ENCODE assay signal across 26 mouse cellular contexts in the genomic region with DNA sequence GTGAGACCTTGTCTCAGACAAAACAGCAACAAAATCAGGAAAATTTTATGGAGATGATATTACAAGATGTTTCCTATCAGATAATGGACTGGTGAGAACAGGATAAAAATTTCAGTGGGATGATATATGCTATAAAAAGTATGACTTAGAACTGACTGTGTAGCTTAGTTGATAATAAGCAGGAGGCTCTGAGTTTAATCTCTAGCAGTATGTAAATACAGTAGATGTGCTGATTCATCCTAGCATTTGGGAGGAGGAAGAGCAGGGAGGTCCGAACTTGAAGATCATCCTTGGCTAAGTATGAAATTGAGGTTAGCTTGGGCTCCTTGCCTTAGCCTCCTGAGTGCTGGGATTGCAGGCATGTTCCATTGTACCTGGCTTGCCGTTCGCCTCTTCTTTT. TPM values are rescaled to one million over a fixed set of nuclear protein-coding genes. Genes with fewer than 3 reads are reported as not detected.
DNase-seq lines count a peak whose midpoint lies in the region; ATAC-seq and TF ChIP-seq lines count a peak whose summit lies in the region.
"Had no signal": no experiment of that assay in that cellular context is flagged by ENCODE, and none has a peak within 500 bp of the region (broad histone marks: within the 10 kb centered on the region; RNA-seq: fewer than 3 reads in every experiment).

No protein-coding gene starts in this region.

- no peaks in the 10 kb centered on the region; a peak in 2 of 4 replicates for H3K4me1 ChIP-seq in MEL (ENCODE audit: control insufficient read depth in 1 of 2, insufficient read depth in 2 of 2, low read length in 2 of 2)
- peaks cover 3% of the 10 kb centered on the region; the same call in 1 of the 2 replicates for H3K4me1 ChIP-seq in liver, embryonic 11.5 days (replicated peaks; ENCODE audit: control insufficient read depth, insufficient read depth, low read length)
- H3K4me1 ChIP-seq in liver, postnatal 0 days (ENCODE audit: insufficient read depth), result no peaks in the 10 kb centered on the region; the same call in 1 of the 2 replicates
- no peaks in the 10 kb centered on the region for H3K4me1 ChIP-seq in thymus, adult 2 months (replicated peaks; ENCODE audit: control insufficient read depth, insufficient read depth, low read length)
- H3K4me1 ChIP-seq in hindbrain, embryonic 11.5 days (replicated peaks; ENCODE audit: control insufficient read depth, insufficient read depth, low read length), result no peaks in the 10 kb centered on the region

- no peak overlapping the region for H3K9ac ChIP-seq in MEL (ENCODE audit: control insufficient read depth, low read depth, low read length, poor library complexity, severe bottlenecking)
- no peak overlapping the region for H3K9ac ChIP-seq in liver, embryonic 11.5 days (ENCODE audit: low read depth, low read length)
- no peak overlapping the region for H3K9ac ChIP-seq in liver, postnatal 0 days (replicated peaks)
- no peak overlapping the region for H3K9ac ChIP-seq in hindbrain, embryonic 11.5 days (ENCODE audit: low read depth, low read length)
- H3K9ac ChIP-seq: embryonic facial prominence, embryonic 13.5 days; forebrain, postnatal 0 days; kidney, embryonic 15.5 days; lung, embryonic 15.5 days; midbrain, embryonic 13.5 days had no signal

- no peak overlapping the region for H3K4me3 ChIP-seq in MEL (ENCODE audit: control insufficient read depth in 1 of 2, insufficient read depth in 1 of 2, low read depth in 2 of 2, low read length in 2 of 2)
- no peak overlapping the region for H3K4me3 ChIP-seq in liver, embryonic 11.5 days (ENCODE audit: low read depth, low read length)
- H3K4me3 ChIP-seq in liver, postnatal 0 days (ENCODE audit: low read depth, low read length), result peak overlapping the region; percentile 80
- H3K4me3 ChIP-seq in thymus, adult 2 months (ENCODE audit: control insufficient read depth, insufficient read depth, low read length), result no peak overlapping the region
- no peak overlapping the region for H3K4me3 ChIP-seq in hindbrain, embryonic 11.5 days (ENCODE audit: low read depth, low read length)
- H3K4me3 ChIP-seq: embryonic facial prominence, embryonic 13.5 days; hindbrain, embryonic 10.5 days; kidney, embryonic 15.5 days; left cerebral cortex, adult 2 months; lung, embryonic 15.5 days; midbrain, embryonic 13.5 days had no signal

- TF ChIP-seq POLR2A in MEL (IDR thresholded peaks at IDR 0.05; ENCODE audit: control insufficient read depth in 1 of 2, insufficient read depth in 1 of 2, low read depth in 1 of 2, low read length in 2 of 2, poor library complexity in 1 of 2), result no peak
- TF ChIP-seq POLR2A in thymus, adult 2 months (IDR thresholded peaks at IDR 0.05; ENCODE audit: control insufficient read depth, extremely low read depth, insufficient read depth, low read length, poor library complexity), result no peak

- 87% methylated on average over 3 of the region's 3 CpGs for WGBS in liver, embryonic 11.5 days
- WGBS in liver, postnatal 0 days (ENCODE audit: insufficient replicate concordance), result 83% methylated on average over 3 of the region's 3 CpGs
- 90% methylated on average over 3 of the region's 3 CpGs for WGBS in thymus, adult 2 months
- WGBS in hindbrain, embryonic 11.5 days, result 94% methylated on average over 3 of the region's 3 CpGs

- no peak for TF ChIP-seq CTCF in MEL (IDR thresholded peaks at IDR 0.05 in 2 of 3, conservative IDR thresholded peaks at IDR 0.05 in 1 of 3; ENCODE audit: control insufficient read depth in 1 of 3, insufficient read depth in 1 of 3, low read depth in 2 of 3, low read length in 3 of 3, poor library complexity in 1 of 3, severe bottlenecking in 1 of 3)
- TF ChIP-seq CTCF in liver, postnatal 0 days (IDR thresholded peaks at IDR 0.05; ENCODE audit: low read depth), result no peak
- TF ChIP-seq CTCF in thymus, adult 2 months (IDR thresholded peaks at IDR 0.05; ENCODE audit: borderline replicate concordance, control insufficient read depth, extremely low read depth, insufficient read depth, low read length, poor library complexity), result no peak

- 0 out of 2 replicates have a peak, but pooled peaks have one; percentile 24 for ATAC-seq in liver, embryonic 11.5 days (replicated peaks; ENCODE audit: low FRiP score)
- ATAC-seq in liver, postnatal 0 days, result no peak
- no peak for ATAC-seq in hindbrain, embryonic 11.5 days (ENCODE audit: low FRiP score)
- ATAC-seq: CD4-positive, CD25-positive, alpha-beta regulatory T cell, adult 4 months; forebrain, postnatal 0 days; hindbrain, postnatal 0 days; intestine, embryonic 16.5 days; midbrain, embryonic 13.5 days had no signal

- DNase-seq in MEL (ENCODE audit: low read depth, low spot score), result peak; percentile 57
- DNase-seq in c-Kit-negative CD71-positive TER-119-positive erythroid progenitor cells, embryonic 14.5 days (ENCODE audit: low read depth, low spot score), result peak; percentile 66
- DNase-seq in liver, embryonic 11.5 days (ENCODE audit: low spot score), result no peak
- no peak for DNase-seq in liver, postnatal 0 days
- DNase-seq in thymus, adult 2 months, result no peak
- no peak for DNase-seq in hindbrain, embryonic 11.5 days (ENCODE audit: low spot score)
- DNase-seq in heart, adult 18-20 months, result no peak
- DNase-seq: cerebellum, adult 2 months; cerebellum, postnatal 25 days; embryo, embryonic 11 days; forebrain, postnatal 0 days; gastrocnemius, postnatal 36 days; heart, postnatal 10 days; thymus, adult 18-20 months; thymus, postnatal 4 days had no signal

- TF ChIP-seq RAD21 in MEL (IDR thresholded peaks at IDR 0.05; ENCODE audit: low read depth, low read length), result no peak

- peaks cover 6% of the 10 kb centered on the region for H3K79me2 ChIP-seq in MEL (ENCODE audit: control insufficient read depth, insufficient read depth, low read length, poor library complexity)

- H3K36me3 ChIP-seq in MEL (ENCODE audit: control insufficient read depth in 1 of 2, insufficient read depth in 2 of 2, low read length in 2 of 2), result peaks cover 2 to 15% of the 10 kb centered on the region in 2 experiments; a peak in 3 of 4 replicates
- peaks cover 14% of the 10 kb centered on the region; the same call in 1 of the 2 replicates for H3K36me3 ChIP-seq in liver, embryonic 11.5 days (ENCODE audit: control insufficient read depth, insufficient read depth, low read length)
- peaks cover 34% of the 10 kb centered on the region for H3K36me3 ChIP-seq in liver, postnatal 0 days (replicated peaks; ENCODE audit: insufficient read depth, low read length)
- peaks cover 33% of the 10 kb centered on the region for H3K36me3 ChIP-seq in thymus, adult 2 months (ENCODE audit: control insufficient read depth, insufficient read depth, low read length)
- H3K36me3 ChIP-seq in hindbrain, embryonic 11.5 days (ENCODE audit: control insufficient read depth, insufficient read depth, low read length), result no peaks in the 10 kb centered on the region

- TF ChIP-seq EP300 in MEL (IDR thresholded peaks at IDR 0.05; ENCODE audit: low read depth in 1 of 2, low read length in 2 of 2), result peak; percentile 26 to 37; a peak in 2 of 4 replicates
- no peak for TF ChIP-seq EP300 in liver, postnatal 0 days (IDR thresholded peaks at IDR 0.05; ENCODE audit: low read depth)

- H3K27me3 ChIP-seq in MEL (ENCODE audit: control insufficient read depth in 1 of 2, insufficient read depth in 2 of 2, low read length in 2 of 2), result no peaks in the 10 kb centered on the region
- H3K27me3 ChIP-seq in liver, embryonic 11.5 days (replicated peaks; ENCODE audit: control insufficient read depth, insufficient read depth, low read length), result no peaks in the 10 kb centered on the region
- H3K27me3 ChIP-seq in liver, postnatal 0 days (ENCODE audit: insufficient read depth, low read length), result no peaks in the 10 kb centered on the region
- no peaks in the 10 kb centered on the region for H3K27me3 ChIP-seq in thymus, adult 2 months (ENCODE audit: control insufficient read depth, insufficient read depth, low read length)
- no peaks in the 10 kb centered on the region for H3K27me3 ChIP-seq in hindbrain, embryonic 11.5 days (ENCODE audit: control insufficient read depth, insufficient read depth, low read length)
- H3K27me3 ChIP-seq: embryonic facial prominence, embryonic 13.5 days; kidney, embryonic 15.5 days; lung, embryonic 15.5 days had no signal

- no peak overlapping the region; the same call in 1 of the 2 replicates for H3K27ac ChIP-seq in MEL (ENCODE audit: control insufficient read depth, low read depth, low read length)
- no peak overlapping the region for H3K27ac ChIP-seq in liver, embryonic 11.5 days (ENCODE audit: low read depth, low read length)
- peak overlapping the region; percentile 74 for H3K27ac ChIP-seq in liver, postnatal 0 days (ENCODE audit: low read depth)
- H3K27ac ChIP-seq in thymus, adult 2 months (ENCODE audit: control insufficient read depth, insufficient read depth, low read length), result no peak overlapping the region
- no peak overlapping the region for H3K27ac ChIP-seq in hindbrain, embryonic 11.5 days (ENCODE audit: low read depth, low read length)
- H3K27ac ChIP-seq: embryonic facial prominence, embryonic 13.5 days; hindbrain, embryonic 10.5 days; hindbrain, postnatal 0 days; kidney, embryonic 15.5 days; left cerebral cortex, adult 2 months; lung, embryonic 15.5 days; macrophage; midbrain, embryonic 13.5 days had no signal

- H3K9me3 ChIP-seq in MEL (replicated peaks; ENCODE audit: insufficient read depth, low read length), result no peaks in the 10 kb centered on the region
- H3K9me3 ChIP-seq in liver, embryonic 11.5 days (ENCODE audit: control insufficient read depth, low read length), result no peaks in the 10 kb centered on the region
- H3K9me3 ChIP-seq in liver, postnatal 0 days (ENCODE audit: low read length), result no peaks in the 10 kb centered on the region
- H3K9me3 ChIP-seq in hindbrain, embryonic 11.5 days (ENCODE audit: control insufficient read depth, low read length), result no peaks in the 10 kb centered on the region
- H3K9me3 ChIP-seq: embryonic facial prominence, embryonic 13.5 days; hindbrain, embryonic 10.5 days; kidney, embryonic 15.5 days; lung, embryonic 15.5 days; midbrain, embryonic 13.5 days had no signal

- H3K4me2 ChIP-seq in liver, embryonic 11.5 days, result peak overlapping the region; percentile 13; the same call in 1 of the 2 replicates
- H3K4me2 ChIP-seq in liver, postnatal 0 days (ENCODE audit: low read depth, low read length), result peak overlapping the region; percentile 72
- no peak overlapping the region for H3K4me2 ChIP-seq in hindbrain, embryonic 11.5 days (replicated peaks; ENCODE audit: low read depth, low read length)
- H3K4me2 ChIP-seq: embryonic facial prominence, embryonic 13.5 days; heart, embryonic 11.5 days; kidney, embryonic 15.5 days; lung, embryonic 15.5 days had no signal

RNA-seq across cellular contexts. Expression of a gene that starts 2.3 kb away (rescaled TPM):
- 24.3 and 24.4 TPM in 2 replicates for total RNA-seq in MEL (2012; rRNA removed)
- polyA plus RNA-seq in MEL (2012; ENCODE audit: insufficient read depth in 1 of 2, insufficient read length in 2 of 2, low read depth in 1 of 2, low replicate concordance in 2 of 2, missing spikeins in 1 of 2), result 10 to 100 TPM in 1 of 2 experiments, not detected in 1; 31.7 TPM
- polyA plus RNA-seq in liver, embryonic 11.5 days (2014; fragmentation: Nextera tagmentation; extraction: Ambion mirVana), result 46.3 and 51.7 TPM in 2 replicates
- 59.5 and 67.1 TPM in 2 replicates for polyA plus RNA-seq in liver, postnatal 0 days (2015; fragmentation: Nextera tagmentation; extraction: Ambion mirVana)
- 95.8 and 168 TPM in 2 replicates for polyA plus RNA-seq in thymus, adult 2 months (2012; rRNA removed)
- 56.4 and 59.5 TPM in 2 replicates for polyA plus RNA-seq in hindbrain, embryonic 11.5 days (2014; fragmentation: Nextera tagmentation; extraction: Ambion mirVana)
- 10 to 100 TPM; 71.6 to 77.8 TPM for total RNA-seq in heart, adult 18-20 months (2021)

RNA-seq across cellular contexts. Expression of a gene that starts 32.6 kb away (rescaled TPM):
- 0.04 and 0.10 TPM in 2 replicates for total RNA-seq in MEL (2012; rRNA removed)
- under 1 TPM in 1 of 2 experiments, not detected in 1; 0.47 TPM for polyA plus RNA-seq in MEL (2012; ENCODE audit: insufficient read depth in 1 of 2, insufficient read length in 2 of 2, low read depth in 1 of 2, low replicate concordance in 2 of 2, missing spikeins in 1 of 2)
- polyA plus RNA-seq in liver, embryonic 11.5 days (2014; fragmentation: Nextera tagmentation; extraction: Ambion mirVana), result 0.30 and 0.40 TPM in 2 replicates
- polyA plus RNA-seq in liver, postnatal 0 days (2015; fragmentation: Nextera tagmentation; extraction: Ambion mirVana), result 0.50 and 0.53 TPM in 2 replicates
- 0.35 and 0.38 TPM in 2 replicates for polyA plus RNA-seq in thymus, adult 2 months (2012; rRNA removed)
- 0.22 and 0.32 TPM in 2 replicates for polyA plus RNA-seq in hindbrain, embryonic 11.5 days (2014; fragmentation: Nextera tagmentation; extraction: Ambion mirVana)
- total RNA-seq in heart, adult 18-20 months (2021), result under 1 TPM; 0.22 to 0.36 TPM

RNA-seq across cellular contexts. Expression of a gene that starts 36.5 kb away (rescaled TPM):
- total RNA-seq in MEL (2012; rRNA removed), result 58.7 and 66.4 TPM in 2 replicates
- polyA plus RNA-seq in MEL (2012; ENCODE audit: insufficient read depth in 1 of 2, insufficient read length in 2 of 2, low read depth in 1 of 2, low replicate concordance in 2 of 2, missing spikeins in 1 of 2), result 100 to 1,000 TPM in 1 of 2 experiments, 10 to 100 TPM in 1; 67.3 to 475 TPM
- polyA plus RNA-seq in liver, embryonic 11.5 days (2014; fragmentation: Nextera tagmentation; extraction: Ambion mirVana), result 67.4 and 72.8 TPM in 2 replicates
- polyA plus RNA-seq in liver, postnatal 0 days (2015; fragmentation: Nextera tagmentation; extraction: Ambion mirVana), result 31.2 and 40.6 TPM in 2 replicates
- 216 and 221 TPM in 2 replicates for polyA plus RNA-seq in thymus, adult 2 months (2012; rRNA removed)
- 79.3 and 119 TPM in 2 replicates for polyA plus RNA-seq in hindbrain, embryonic 11.5 days (2014; fragmentation: Nextera tagmentation; extraction: Ambion mirVana)
- total RNA-seq in heart, adult 18-20 months (2021), result 10 to 100 TPM; 62.2 to 72.5 TPM

Comparison
In these comparisons a context has a peak if more than half of its experiments do, and no peak if none do; other contexts are left out.
1. DNase-seq: peak in MEL (single experiment) and c-Kit-negative CD71-positive TER-119-positive erythroid progenitor cells, embryonic 14.5 days (single experiment); none in liver, embryonic 11.5 days (single experiment), liver, postnatal 0 days (single experiment), thymus, adult 2 months (single experiment), hindbrain, embryonic 11.5 days (single experiment) and heart, adult 18-20 months (0 of 2).